Mouse (Mus musculus) myocyte (in vitro differentiated cells): ENCODE results near the gene Bcas3.

ENCODE experiments used
- E2F4 ChIP-seq: IDR thresholded peaks from one replicate; pipeline ENCODE4 v1.6.1; 2011; ENCODE audit warnings: mild to moderate bottlenecking, control low read depth, moderate library complexity; ENCODE audit not compliant: insufficient read depth
- MAX ChIP-seq: IDR thresholded peaks from one replicate; pipeline ENCODE4 v1.6.1; 2011; ENCODE audit warnings: low read depth, mild to moderate bottlenecking, control low read depth
- POLR2A ChIP-seq: IDR thresholded peaks from one replicate; pipeline ENCODE4 v1.6.1; 2011; ENCODE audit warnings: low read depth, mild to moderate bottlenecking, control low read depth, moderate library complexity; ENCODE audit not compliant: insufficient read length
- TCF12 ChIP-seq: IDR thresholded peaks from one replicate; pipeline ENCODE4 v1.6.1; 2011; ENCODE audit warnings: mild to moderate bottlenecking, control low read depth; ENCODE audit not compliant: poor library complexity, insufficient read depth, severe bottlenecking

- no peak for TF ChIP-seq POLR2A
- TF ChIP-seq MAX = no peak
- TF ChIP-seq E2F4 = no peak
- no peak for TF ChIP-seq TCF12
These were observed 480.1 kb downstream of the Bcas3 start for GRCm38 (mm10) chr11:85833081-85833521.
